Mouse (Mus musculus) heart, embryonic 11.5 days (tissue): Measurements from ENCODE around the gene Kcnmb3. TPM values are rescaled to one million over a fixed set of nuclear protein-coding genes. Genes with fewer than 3 reads are reported as not detected.
"Not testable (repeated sequence)": the region's sequence is repeated elsewhere in the genome, so short reads cannot be mapped to it uniquely, and the experiment has no call there.

ENCODE experiments used
- ATAC-seq: fragments of 200-750 bp; cut with Nextera tagmentation; replicated peaks from 2 replicates; pipeline ENCODE4 v1.8.0; 2017; ENCODE audit warnings: moderate library complexity; ENCODE audit not compliant: insufficient number of reproducible peaks, low FRiP score, low TSS enrichment
- H3K27ac ChIP-seq: fragments of 300-500 bp; sonication (generic); 2 replicates; pipeline ENCODE4 v1.5.1; 2014; ENCODE audit warnings: mild to moderate bottlenecking, low read depth, low read length
- H3K27me3 ChIP-seq: fragments of 300-500 bp; sonication (generic); 2 replicates; pipeline ENCODE4 v1.6.1; 2014; ENCODE audit warnings: mild to moderate bottlenecking, low read length, mixed read lengths; ENCODE audit not compliant: control insufficient read depth, insufficient read depth
- H3K36me3 ChIP-seq: fragments of 300-500 bp; sonication (generic); 2 replicates; pipeline ENCODE4 v1.6.1; 2014; ENCODE audit warnings: mild to moderate bottlenecking, low read length, moderate library complexity, mixed read lengths; ENCODE audit not compliant: control insufficient read depth, insufficient read depth
- H3K4me1 ChIP-seq: fragments of 300-500 bp; sonication (generic); 2 replicates; pipeline ENCODE4 v1.6.1; 2014; ENCODE audit warnings: low read length; ENCODE audit not compliant: control insufficient read depth, insufficient read depth
- H3K4me2 ChIP-seq: fragments of 300-500 bp; sonication (generic); 2 replicates; pipeline ENCODE4 v1.6.1; 2014; ENCODE audit warnings: mild to moderate bottlenecking, moderate library complexity
- H3K4me3 ChIP-seq: fragments of 300-500 bp; sonication (generic); 2 replicates; pipeline ENCODE4 v1.5.1; 2014; ENCODE audit warnings: low read depth, low read length
- H3K9ac ChIP-seq: fragments of 300-500 bp; sonication (generic); 2 replicates; pipeline ENCODE4 v1.6.1; 2014; ENCODE audit warnings: mild to moderate bottlenecking, low read depth, low read length, moderate library complexity
- H3K9me3 ChIP-seq: fragments of 300-500 bp; sonication (generic); replicated peaks from 2 replicates; pipeline ENCODE4 v1.6.1; 2016; ENCODE audit warnings: low read length; ENCODE audit not compliant: control insufficient read depth
- WGBS: fragments of 180-500 bp; shearing (Covaris S2); extraction: QIAGEN DNeasy Blood & Tissue Kit; methylation state at CpG from one replicate; pipeline ENCODE4 v1.1.7; 2014; ENCODE audit not compliant: insufficient replicate concordance; 5-methylcytosine and 5-hydroxymethylcytosine counted together
- polyA plus RNA-seq: library from polyadenylated mRNA; unstranded; fragments of >200 nt; fragmentation: Nextera tagmentation; extraction: Ambion mirVana; gene quantifications from 2 replicates; pipeline ENCODE4 v1.2.1, GENCODE M21; 2014

Gene Kcnmb3
- polyA plus RNA-seq, 1 experiment from 2014 or later: 0.09 TPM

DNA sequence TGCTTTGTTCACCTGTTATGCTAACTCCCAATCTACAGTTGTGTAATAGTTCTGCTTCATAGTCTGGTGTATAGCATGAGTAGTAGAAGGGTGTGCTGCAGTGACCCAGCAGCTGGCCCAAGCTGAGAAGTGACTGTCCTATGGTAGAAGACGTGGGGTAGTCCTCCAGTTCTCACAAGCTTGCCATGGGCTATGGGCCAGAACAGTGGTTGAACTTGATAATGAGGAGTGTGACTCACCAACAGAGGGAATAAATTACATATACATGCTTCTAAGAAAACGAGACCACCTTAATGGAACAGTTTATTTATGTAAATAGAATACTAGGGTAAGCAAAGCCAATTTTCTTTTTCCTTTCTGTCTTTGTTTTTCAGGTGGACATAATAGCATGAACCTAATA, 61.6 kb downstream of the Kcnmb3 start:
- Histone ChIP-seq H3K27me3 (no peaks in the 10 kb centered on the region), H3K9me3 (no peaks in the 10 kb centered on the region), H3K4me1 (peaks cover 14% of the 10 kb centered on the region; the same call in 1 of the 2 replicates), H3K4me2 (no peak overlapping the region), H3K36me3 (no peaks in the 10 kb centered on the region), H3K4me3 (no peak overlapping the region), H3K9ac (no peak overlapping the region), H3K27ac (no peak overlapping the region)
- WGBS: 68% methylated on average over 2 of the region's 2 CpGs
- no peak for ATAC-seq

DNA sequence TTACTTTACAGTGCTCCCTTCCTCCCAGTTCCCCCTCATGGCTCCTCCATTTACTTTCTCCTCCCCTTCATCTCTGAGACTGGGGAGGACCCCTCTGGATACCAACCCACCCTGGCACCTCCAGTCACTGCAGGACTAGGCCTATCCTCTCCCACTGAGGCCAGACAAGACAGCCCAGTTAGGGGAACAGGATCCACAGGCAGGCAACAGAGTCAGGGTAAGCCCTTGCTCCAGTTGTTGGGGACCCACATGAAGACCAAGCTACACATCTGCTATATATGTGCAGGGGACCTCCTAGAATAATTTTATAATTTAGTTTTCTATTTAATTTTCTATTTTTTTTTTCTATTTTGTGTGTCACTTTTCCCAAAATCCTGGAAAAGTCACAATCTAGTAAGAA, 62.7 kb downstream of the Kcnmb3 start:
- H3K36me3 ChIP-seq, H3K27me3 ChIP-seq, H3K4me3 ChIP-seq, ATAC-seq, H3K9me3 ChIP-seq, H3K9ac ChIP-seq, H3K4me2 ChIP-seq: not testable (repeated sequence)
- Histone ChIP-seq H3K27ac (peak overlapping the region; percentile 59), H3K4me1 (peaks cover 14% of the 10 kb centered on the region; the same call in 1 of the 2 replicates)

DNA sequence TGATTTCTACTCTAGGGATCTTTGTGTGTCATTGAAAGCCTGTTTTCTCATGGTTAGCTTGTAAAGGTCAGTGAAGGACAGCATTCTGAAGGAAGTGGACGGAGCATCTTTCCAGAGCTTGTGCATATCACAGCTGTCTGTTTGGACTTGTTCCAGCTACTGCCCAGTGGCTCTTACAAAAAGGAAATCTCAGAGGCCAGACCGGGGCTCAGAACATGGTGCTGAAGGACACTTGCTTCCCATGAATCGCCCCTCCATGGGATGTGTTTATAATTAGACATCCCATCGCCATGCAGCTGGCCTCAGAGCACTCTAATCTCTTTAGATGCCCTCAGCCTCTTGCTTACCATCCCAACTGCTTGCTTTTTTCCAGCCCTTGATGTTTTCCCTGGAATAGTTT, 63.1 kb downstream of the Kcnmb3 start:
- no peak overlapping the region for H3K9ac ChIP-seq
- H3K4me3 ChIP-seq: no peak overlapping the region
- peak; percentile 49; the same call in 1 of the 2 replicates for ATAC-seq
- H3K4me1 ChIP-seq: peaks cover 14% of the 10 kb centered on the region; the same call in 1 of the 2 replicates
- H3K27ac ChIP-seq: peak overlapping the region; percentile 59
- H3K27me3 ChIP-seq: no peaks in the 10 kb centered on the region
- no peak overlapping the region for H3K4me2 ChIP-seq
- 29% methylated on average over 4 of the region's 4 CpGs for WGBS
- H3K9me3 ChIP-seq: no peaks in the 10 kb centered on the region
- no peaks in the 10 kb centered on the region for H3K36me3 ChIP-seq

DNA sequence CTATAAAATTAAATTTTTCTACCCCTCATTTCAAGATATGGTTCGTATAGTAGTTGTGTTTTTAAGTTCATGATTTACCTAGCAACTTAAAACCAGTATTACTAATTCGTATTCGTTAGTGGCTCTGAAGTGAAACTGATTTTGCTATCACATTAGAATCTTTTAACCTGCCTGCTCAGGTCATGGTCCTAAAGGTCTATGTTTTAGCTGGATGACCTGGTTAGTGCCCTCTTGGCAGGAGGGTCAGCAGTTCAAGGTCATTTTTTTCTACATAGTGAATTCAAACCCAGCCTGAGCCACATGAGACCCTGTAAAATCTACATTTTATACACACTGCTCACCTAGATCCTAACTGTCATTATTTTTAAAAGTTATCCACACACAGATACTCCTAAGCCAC, 63.7 kb downstream of the Kcnmb3 start:
- Histone ChIP-seq H3K9me3 (no peaks in the 10 kb centered on the region), H3K4me2 (no peak overlapping the region), H3K27me3 (no peaks in the 10 kb centered on the region), H3K4me1 (peaks cover 14% of the 10 kb centered on the region; the same call in 1 of the 2 replicates), H3K27ac (peak overlapping the region; percentile 46; the same call in 1 of the 2 replicates), H3K4me3 (no peak overlapping the region), H3K9ac (no peak overlapping the region), H3K36me3 (no peaks in the 10 kb centered on the region)
- WGBS: 90% methylated on average over 3 of the region's 3 CpGs
- ATAC-seq: no peak

DNA sequence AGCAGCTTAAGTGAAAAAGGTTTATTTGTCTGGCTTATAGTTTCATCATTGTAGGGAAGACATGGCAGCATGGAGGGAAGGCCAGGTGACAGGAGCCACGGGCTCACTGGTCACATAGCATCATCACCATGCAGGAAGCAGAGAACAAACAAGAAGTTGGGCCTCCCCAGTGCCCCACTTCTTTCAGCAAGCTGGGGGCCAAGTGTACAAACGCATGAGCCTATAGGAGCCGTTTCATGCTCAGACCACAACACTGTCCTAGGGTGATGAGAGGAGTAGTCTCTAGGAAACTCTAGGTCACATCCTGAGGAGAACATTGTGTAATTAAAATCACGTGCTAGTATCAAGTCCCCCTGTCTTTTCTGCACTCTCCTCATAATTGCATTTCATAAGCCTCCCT, 64.3 kb downstream of the Kcnmb3 start:
- ATAC-seq: no peak
- WGBS: 84% methylated on average over 4 of the region's 4 CpGs
- H3K27ac ChIP-seq: no peak overlapping the region
- no peaks in the 10 kb centered on the region for H3K9me3 ChIP-seq
- peaks cover 14% of the 10 kb centered on the region; the same call in 1 of the 2 replicates for H3K4me1 ChIP-seq
- H3K27me3 ChIP-seq: no peaks in the 10 kb centered on the region
- H3K9ac ChIP-seq: no peak overlapping the region
- no peaks in the 10 kb centered on the region for H3K36me3 ChIP-seq
- no peak overlapping the region for H3K4me3 ChIP-seq
- no peak overlapping the region for H3K4me2 ChIP-seq

Other genes starting within 250 kb of the Kcnmb3 start
- 5.3 and 5.8 TPM in 2 replicates for gene Zmat3, start 126.2 kb downstream of the Kcnmb3 start, polyA plus RNA-seq
- gene Pik3ca, start 94.6 kb downstream of the Kcnmb3 start, polyA plus RNA-seq: 10.1 and 12.0 TPM in 2 replicates
- 33.1 and 37.4 TPM in 2 replicates for gene Zfp639, start 18.0 kb upstream of the Kcnmb3 start, polyA plus RNA-seq
- 56.4 and 76.0 TPM in 2 replicates for gene Mfn1, start 37.2 kb upstream of the Kcnmb3 start, polyA plus RNA-seq
- 58.4 and 59.4 TPM in 2 replicates for gene Gnb4, start 124.4 kb upstream of the Kcnmb3 start, polyA plus RNA-seq
- gene Actl6a, start 214.1 kb upstream of the Kcnmb3 start, polyA plus RNA-seq: 110 and 122 TPM in 2 replicates
- gene Ndufb5, start 244.8 kb upstream of the Kcnmb3 start, polyA plus RNA-seq: 468 and 475 TPM in 2 replicates
- 30.5 and 41.2 TPM in 2 replicates for gene Mrpl47, start 245.4 kb upstream of the Kcnmb3 start, polyA plus RNA-seq